ENCODE assay signal across 8 mouse cellular contexts in the genomic region with DNA sequence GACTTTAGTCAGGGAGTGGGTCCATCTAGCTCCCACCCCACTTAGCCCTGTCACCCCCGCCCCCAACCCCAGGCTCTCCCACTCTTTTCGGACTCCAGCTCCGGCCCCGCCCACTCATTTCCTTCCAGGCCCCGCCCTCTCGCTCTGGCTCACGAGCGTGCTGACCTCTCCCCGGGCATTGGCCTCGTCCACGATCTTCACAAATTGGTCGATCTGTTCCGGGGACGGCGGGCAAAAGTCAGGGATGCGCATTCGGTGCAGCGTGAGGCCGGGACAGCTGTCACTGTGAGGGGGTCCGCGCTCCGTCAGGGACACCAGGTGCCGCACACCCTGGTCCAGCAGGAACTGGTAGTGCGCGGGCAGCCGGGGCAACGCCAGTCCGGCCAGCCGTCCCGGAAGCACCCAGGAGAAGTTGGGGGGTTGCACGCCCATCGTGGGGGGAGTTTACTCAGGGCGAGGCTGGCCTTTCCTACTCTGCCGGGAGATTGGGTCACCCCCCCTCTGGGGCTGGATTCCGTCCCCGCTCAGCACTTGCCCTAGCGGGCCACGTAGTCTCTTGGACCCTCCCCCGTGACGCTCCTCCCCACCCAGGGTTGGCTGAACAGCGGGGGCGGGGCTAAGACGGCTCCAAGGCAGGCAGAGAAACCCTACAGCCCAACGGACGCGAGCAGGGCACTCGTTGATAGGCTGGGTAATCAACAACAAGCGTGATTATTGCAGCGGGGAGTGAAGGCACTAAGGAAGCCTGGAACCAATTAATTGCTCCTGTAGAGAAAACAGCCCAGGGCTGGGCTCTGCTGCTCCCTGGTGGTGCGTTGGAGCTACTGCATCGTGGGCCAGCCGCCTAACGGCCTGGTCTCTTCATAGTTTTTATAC. TPM values are rescaled to one million over a fixed set of nuclear protein-coding genes. Genes with fewer than 3 reads are reported as not detected.
DNase-seq lines count a peak whose midpoint lies in the region; ATAC-seq lines count a peak whose summit lies in the region.

Gene Dusp23 (minus strand): TSS at position 512 of the 876 bp plus-strand sequence.

- peak; percentile 97 for ATAC-seq in intestine, embryonic 14.5 days (replicated peaks; ENCODE audit: low FRiP score, low TSS enrichment, low read depth)

- DNase-seq in adrenal gland, adult 18-20 months (ENCODE audit: low spot score in 2 of 2): peak; percentile 94
- DNase-seq in embryo, embryonic 11 days: peak; percentile 97
- DNase-seq in gastrocnemius, postnatal 25 days: peak; percentile 99
- peak; percentile 97 for DNase-seq in intestine, embryonic 14.5 days (ENCODE audit: low spot score)
- peak; percentile 90 to 94 for DNase-seq in left cerebral cortex, postnatal 14 days (ENCODE audit: low spot score in 2 of 2)
- DNase-seq in mesoderm, embryonic 11.5 days (ENCODE audit: low read depth, low spot score): peak; percentile 97
- DNase-seq in right cerebral cortex, postnatal 36 days (ENCODE audit: low spot score in 2 of 2): peak; percentile 88 to 94
- DNase-seq in yolk sac, embryonic 10.5 days (ENCODE audit: low spot score): peak; percentile 97

- under 1% methylated on average over 52 of the region's 53 CpGs for WGBS in intestine, embryonic 14.5 days

- H3K9ac ChIP-seq in intestine, embryonic 14.5 days (ENCODE audit: low read length): peak within 1 kb of the TSS; percentile 67

- no peaks in the 10 kb centered on the region for H3K27me3 ChIP-seq in intestine, embryonic 14.5 days (replicated peaks; ENCODE audit: control insufficient read depth, insufficient read depth, low read length)

- no peaks in the 10 kb centered on the region for H3K9me3 ChIP-seq in intestine, embryonic 14.5 days (ENCODE audit: control insufficient read depth, low read length)

- H3K4me3 ChIP-seq in intestine, embryonic 14.5 days (ENCODE audit: low read depth, low read length): peak within 1 kb of the TSS; percentile 75

- peak within 1 kb of the TSS; percentile 72 for H3K27ac ChIP-seq in intestine, embryonic 14.5 days (ENCODE audit: low read depth)

- intact Hi-C loops in left cerebral cortex, postnatal 14 days (cut with DNase I): loop anchor here (1.0 to 5.0 kb wide), 3 partner anchors 103 to 220 kb away; no protein-coding TSS in a partner anchor

- H3K4me1 ChIP-seq in intestine, embryonic 14.5 days (replicated peaks; ENCODE audit: control insufficient read depth, insufficient read depth, low read length): no peaks in the 10 kb centered on the region

- H3K4me2 ChIP-seq in intestine, embryonic 14.5 days (ENCODE audit: low read length): peak within 1 kb of the TSS; percentile 66

- H3K36me3 ChIP-seq in intestine, embryonic 14.5 days (ENCODE audit: control insufficient read depth, insufficient read depth, low read length): no peaks in the 10 kb centered on the region

RNA-seq across cellular contexts. Expression of gene Dusp23, which starts in this region (rescaled TPM):
- total RNA-seq in adrenal gland, adult 18-20 months (2021): 1 to 10 TPM; 6.3 to 7.4 TPM
- total RNA-seq in gastrocnemius, postnatal 25 days (2021): 10 to 100 TPM; 25.2 to 30.2 TPM
- polyA plus RNA-seq in intestine, embryonic 14.5 days (2014; fragmentation: Nextera tagmentation; extraction: Ambion mirVana): 9.7 and 11.8 TPM in 2 replicates
- 1 to 10 TPM; 5.4 to 5.6 TPM for total RNA-seq in left cerebral cortex, postnatal 14 days (2021)

Comparison
In these comparisons a context has a peak if more than half of its experiments do, and no peak if none do; other contexts are left out.
1. Peak in every context shown above with its lines: DNase-seq, ATAC-seq, H3K4me3 ChIP-seq and H3K27ac ChIP-seq.